Mouse (Mus musculus): ENCODE measurements at regions not wholly inside any gene's neighbourhood (a gene's known extent, or its start where the extent isn't known, plus 50 kb on each side); places are given as distances from the start of the nearest gene placed in this dataset.
"Not testable (repeated sequence)": the region's sequence is repeated elsewhere in the genome, so short reads cannot be mapped to it uniquely, and the experiment has no call there.

DNA sequence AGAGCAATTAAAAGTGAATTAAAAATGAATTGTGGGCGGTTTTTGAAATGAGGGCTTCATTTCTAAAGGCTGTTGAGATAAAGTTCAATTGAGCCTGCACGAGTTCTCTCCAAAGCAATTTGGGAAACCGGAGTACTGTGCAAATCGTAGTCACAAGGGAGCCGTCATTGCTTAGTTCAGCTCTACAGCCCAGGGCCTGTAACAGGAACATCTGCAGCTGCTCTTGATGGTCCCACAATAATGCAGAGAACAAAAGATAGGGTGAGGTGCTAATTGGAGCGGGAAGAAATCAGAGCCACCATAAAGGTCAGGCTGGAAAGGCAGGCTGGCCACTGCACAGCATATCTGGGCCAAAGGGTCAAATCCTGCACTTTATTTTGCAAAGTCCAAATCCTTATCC is 242.7 kb downstream of the Diras2 start:
- no peaks in the 10 kb centered on the region for H3K27me3 ChIP-seq (ENCODE audit: control insufficient read depth, insufficient read depth, insufficient read length)
- H3K79me3 ChIP-seq (ENCODE audit: low read depth), result no peaks in the 10 kb centered on the region
- H3K36me3 ChIP-seq (ENCODE audit: control insufficient read depth, insufficient read depth), result no peaks in the 10 kb centered on the region
- no peak overlapping the region for H3ac ChIP-seq (ENCODE audit: control insufficient read depth, insufficient read length, low read depth)
- no peaks in the 10 kb centered on the region for H3K79me2 ChIP-seq (ENCODE audit: control insufficient read depth, insufficient read depth)
- TF ChIP-seq MYOG (IDR thresholded peaks at IDR 0.05; ENCODE audit: control insufficient read depth, extremely low read depth, insufficient read length) (no peak), MAX (IDR thresholded peaks at IDR 0.05) (no peak), CTCF (IDR thresholded peaks at IDR 0.05; ENCODE audit: control insufficient read depth, insufficient read depth, insufficient read length) (no peak), CEBPB (IDR thresholded peaks at IDR 0.05; ENCODE audit: low read depth) (no peak), FOSL1 (IDR thresholded peaks at IDR 0.05; ENCODE audit: insufficient read depth, low read length, poor library complexity, severe bottlenecking) (no peak), USF1 (IDR thresholded peaks at IDR 0.05; ENCODE audit: low read depth) (no peak), MYOD1 (IDR thresholded peaks at IDR 0.05; ENCODE audit: control insufficient read depth, insufficient read length, low read depth) (no peak)
- no peak overlapping the region for H3K4me3 ChIP-seq (ENCODE audit: insufficient read depth, poor library complexity, severe bottlenecking)

- no peaks in the 10 kb centered on the region for H3K36me3 ChIP-seq (ENCODE audit: control insufficient read depth, insufficient read depth)
- H3K79me3 ChIP-seq (ENCODE audit: low read depth), result no peaks in the 10 kb centered on the region
- no peak overlapping the region for H3K4me3 ChIP-seq (ENCODE audit: insufficient read depth, poor library complexity, severe bottlenecking)
- no peaks in the 10 kb centered on the region for H3K79me2 ChIP-seq (ENCODE audit: control insufficient read depth, insufficient read depth)
- TF ChIP-seq USF1 (IDR thresholded peaks at IDR 0.05; ENCODE audit: low read depth), result peak; percentile 27
- no peak for TF ChIP-seq MYOG (IDR thresholded peaks at IDR 0.05; ENCODE audit: control insufficient read depth, extremely low read depth, insufficient read length)
- no peak for TF ChIP-seq MAX (IDR thresholded peaks at IDR 0.05)
- no peak overlapping the region for H3ac ChIP-seq (ENCODE audit: control insufficient read depth, insufficient read length, low read depth)
- H3K27me3 ChIP-seq (ENCODE audit: control insufficient read depth, insufficient read depth, insufficient read length), result no peaks in the 10 kb centered on the region
These were observed 235.2 kb downstream of the Diras2 start for GRCm38 (mm10) chr13:52295847-52296246.

DNA sequence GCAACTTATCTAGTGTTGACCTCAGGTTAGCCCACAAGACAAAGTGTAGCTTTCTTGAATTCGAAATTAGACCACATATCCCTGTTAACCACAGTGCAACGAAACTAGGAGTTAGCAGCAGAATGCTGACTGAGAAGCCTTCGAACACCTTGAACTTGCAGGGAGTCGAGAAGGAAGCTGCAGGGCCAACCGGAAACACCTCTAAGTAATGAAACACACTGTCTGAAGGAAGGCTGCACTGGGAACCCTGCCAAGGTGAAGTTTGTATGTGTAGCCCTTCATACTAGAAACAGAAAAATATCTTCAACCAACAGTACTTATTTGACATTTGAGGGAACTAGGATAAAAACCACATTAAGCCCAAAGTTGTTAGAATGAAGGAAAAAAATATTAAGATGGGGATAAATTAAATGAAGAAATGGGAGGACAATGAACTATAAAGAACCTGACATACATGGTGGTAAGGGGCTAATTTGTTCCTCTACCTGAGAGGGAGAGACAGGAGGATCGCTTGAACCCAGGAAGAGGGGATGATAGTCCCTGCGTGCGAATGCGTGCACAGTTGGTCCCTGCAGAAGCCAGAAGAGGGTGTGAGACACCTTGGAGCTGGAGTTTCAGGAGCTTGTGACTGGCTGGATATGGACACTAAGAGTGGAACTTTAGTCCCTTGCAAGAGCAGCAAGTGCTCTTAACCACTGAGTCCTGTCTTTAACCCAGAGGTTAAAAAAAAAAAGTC is 234.4 kb downstream of the Diras2 start:
- Histone ChIP-seq H3K27me3 (ENCODE audit: control insufficient read depth, insufficient read depth, insufficient read length) (no peaks in the 10 kb centered on the region), H3K79me2 (ENCODE audit: control insufficient read depth, insufficient read depth) (no peaks in the 10 kb centered on the region), H3K79me3 (ENCODE audit: low read depth) (no peaks in the 10 kb centered on the region), H3K4me3 (ENCODE audit: insufficient read depth, poor library complexity, severe bottlenecking) (no peak overlapping the region), H3ac (ENCODE audit: control insufficient read depth, insufficient read length, low read depth) (no peak overlapping the region), H3K36me3 (ENCODE audit: control insufficient read depth, insufficient read depth) (no peaks in the 10 kb centered on the region)
- TF ChIP-seq FOSL1 (IDR thresholded peaks at IDR 0.05; ENCODE audit: insufficient read depth, low read length, poor library complexity, severe bottlenecking), result no peak
- TF ChIP-seq MYOG (IDR thresholded peaks at IDR 0.05; ENCODE audit: control insufficient read depth, extremely low read depth, insufficient read length), result no peak
- TF ChIP-seq CEBPB (IDR thresholded peaks at IDR 0.05; ENCODE audit: low read depth), result no peak

GRCm38 (mm10) chr13:52297277-52297623 is 233.8 kb downstream of the Diras2 start:
- Histone ChIP-seq H3ac (ENCODE audit: control insufficient read depth, insufficient read length, low read depth) (no peak overlapping the region), H3K4me3 (ENCODE audit: insufficient read depth, poor library complexity, severe bottlenecking) (no peak overlapping the region), H3K36me3 (ENCODE audit: control insufficient read depth, insufficient read depth) (no peaks in the 10 kb centered on the region), H3K79me2 (ENCODE audit: control insufficient read depth, insufficient read depth) (no peaks in the 10 kb centered on the region), H3K27me3 (ENCODE audit: control insufficient read depth, insufficient read depth, insufficient read length) (no peaks in the 10 kb centered on the region), H3K79me3 (ENCODE audit: low read depth) (no peaks in the 10 kb centered on the region)
- TF ChIP-seq FOSL1 (IDR thresholded peaks at IDR 0.05; ENCODE audit: insufficient read depth, low read length, poor library complexity, severe bottlenecking), result no peak

DNA sequence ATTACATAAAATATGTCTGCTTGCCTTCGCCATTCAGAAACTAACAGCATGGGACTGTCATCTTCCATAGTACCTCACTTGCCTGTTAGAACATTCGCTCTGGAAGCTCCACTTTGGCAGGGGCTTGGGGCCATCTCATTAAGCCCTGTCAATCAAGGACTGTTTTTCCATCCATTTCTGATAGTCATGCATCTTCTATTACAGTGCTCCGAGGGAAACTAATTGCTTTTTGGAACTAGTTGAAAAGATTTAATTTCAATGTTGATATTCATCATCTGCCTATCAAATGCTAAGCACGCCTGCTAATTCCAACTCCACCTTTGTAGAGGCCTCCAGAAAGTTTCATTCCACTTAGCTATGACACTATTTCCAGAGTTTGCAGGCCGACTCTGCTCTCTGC is 232.7 kb downstream of the Diras2 start:
- Histone ChIP-seq H3K36me3 (ENCODE audit: control insufficient read depth, insufficient read depth) (no peaks in the 10 kb centered on the region), H3K4me3 (ENCODE audit: insufficient read depth, poor library complexity, severe bottlenecking) (no peak overlapping the region), H3K79me3 (ENCODE audit: low read depth) (no peaks in the 10 kb centered on the region), H3ac (ENCODE audit: control insufficient read depth, insufficient read length, low read depth) (no peak overlapping the region), H3K27me3 (ENCODE audit: control insufficient read depth, insufficient read depth, insufficient read length) (no peaks in the 10 kb centered on the region), H3K79me2 (ENCODE audit: control insufficient read depth, insufficient read depth) (no peaks in the 10 kb centered on the region)
- no peak for TF ChIP-seq MYOG (IDR thresholded peaks at IDR 0.05; ENCODE audit: control insufficient read depth, extremely low read depth, insufficient read length)
- no peak for TF ChIP-seq FOSL1 (IDR thresholded peaks at IDR 0.05; ENCODE audit: insufficient read depth, low read length, poor library complexity, severe bottlenecking)
- no peak for TF ChIP-seq CTCF (IDR thresholded peaks at IDR 0.05; ENCODE audit: control insufficient read depth, insufficient read depth, insufficient read length)
- TF ChIP-seq CEBPB (IDR thresholded peaks at IDR 0.05; ENCODE audit: low read depth), result no peak
- TF ChIP-seq MAX (IDR thresholded peaks at IDR 0.05), result no peak
- no peak for TF ChIP-seq MYOD1 (IDR thresholded peaks at IDR 0.05; ENCODE audit: control insufficient read depth, insufficient read length, low read depth)
- no peak for TF ChIP-seq USF1 (IDR thresholded peaks at IDR 0.05; ENCODE audit: low read depth)

DNA sequence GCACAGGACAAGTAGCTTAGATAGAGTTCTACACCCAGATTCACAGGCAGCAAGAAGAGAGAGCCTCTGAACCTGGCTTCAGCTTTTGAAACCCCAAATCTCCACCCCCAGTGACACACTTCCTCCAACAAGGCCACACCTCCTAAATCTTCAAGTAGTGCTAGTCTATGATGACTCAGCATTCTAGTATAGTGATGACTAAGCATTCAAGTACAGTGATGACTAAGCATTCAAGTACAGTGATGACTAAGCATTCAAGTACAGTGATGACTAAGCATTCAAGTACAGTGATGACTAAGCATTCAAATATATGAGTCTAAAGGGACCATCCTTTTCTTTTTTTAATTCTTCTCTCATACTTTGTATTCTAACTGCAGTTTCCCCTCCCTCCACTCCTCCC is 225.8 kb downstream of the Diras2 start:
- TF ChIP-seq FOSL1 (IDR thresholded peaks at IDR 0.05; ENCODE audit: insufficient read depth, low read length, poor library complexity, severe bottlenecking), result peak; percentile 84
- H3K79me3 ChIP-seq (ENCODE audit: low read depth), result not testable (repeated sequence)

More for the DNA sequence above, 225.8 kb downstream of the Diras2 start:
- H3ac ChIP-seq (ENCODE audit: control insufficient read depth, insufficient read length, low read depth); H3K4me3 ChIP-seq (ENCODE audit: insufficient read depth, poor library complexity, severe bottlenecking); H3K36me3 ChIP-seq (ENCODE audit: control insufficient read depth, insufficient read depth); H3K27me3 ChIP-seq (ENCODE audit: control insufficient read depth, insufficient read depth, insufficient read length); H3K79me2 ChIP-seq (ENCODE audit: control insufficient read depth, insufficient read depth): not testable (repeated sequence)

Data from C2C12 (cell line).